Mouse (Mus musculus): ENCODE measurements around the gene Arfip1.
"Not testable (repeated sequence)": the region's sequence is repeated elsewhere in the genome, so short reads cannot be mapped to it uniquely, and the experiment has no call there.

Arfip1 gene

DNA sequence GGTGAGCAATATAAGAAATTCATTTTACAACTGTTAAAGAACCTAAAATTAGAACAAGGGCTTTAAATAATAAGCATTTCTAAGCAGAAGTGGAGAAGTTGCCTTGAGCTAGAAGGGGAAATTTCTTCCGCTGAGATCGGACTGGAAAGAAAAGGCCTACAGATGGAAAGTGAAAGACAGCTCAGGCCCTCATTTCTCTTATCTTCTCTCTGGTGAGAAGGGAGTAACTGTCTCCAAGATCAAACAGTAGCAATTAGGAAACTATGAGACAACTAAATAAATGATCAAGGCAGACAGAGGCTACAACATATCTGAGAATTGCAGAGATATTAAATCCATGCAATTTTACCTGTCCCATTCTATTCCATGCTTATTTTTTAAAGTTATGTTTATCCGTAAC is 11.9 kb downstream of the Arfip1 start:
- no peak for DNase-seq (ENCODE audit: low read depth, low spot score)

GRCm38 (mm10) chr3:84569587-84569986 is 12.8 kb downstream of the Arfip1 start:
- peak; percentile 46 for DNase-seq (ENCODE audit: low read depth, low spot score)

DNA sequence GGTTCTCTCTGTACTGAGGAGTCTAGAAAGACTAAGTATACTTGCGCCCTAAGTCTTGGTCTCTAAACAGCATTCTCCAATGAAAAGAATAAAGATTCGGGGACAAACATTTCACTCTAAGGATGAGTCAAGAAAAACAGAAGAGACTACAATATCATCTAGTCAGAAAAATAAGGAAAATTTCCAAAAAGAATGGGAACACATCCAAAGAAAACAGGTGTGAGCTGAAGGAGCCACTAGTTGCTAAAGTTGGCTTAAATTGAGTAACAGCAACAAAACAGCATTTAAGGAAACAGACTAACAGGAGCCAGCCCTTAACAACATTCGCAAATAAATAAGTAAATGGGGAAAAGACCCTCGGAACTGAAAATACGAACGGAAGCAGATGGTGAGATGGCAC is 13.9 kb downstream of the Arfip1 start:
- DNase-seq (ENCODE audit: low read depth, low spot score) = peak; percentile 50

DNA sequence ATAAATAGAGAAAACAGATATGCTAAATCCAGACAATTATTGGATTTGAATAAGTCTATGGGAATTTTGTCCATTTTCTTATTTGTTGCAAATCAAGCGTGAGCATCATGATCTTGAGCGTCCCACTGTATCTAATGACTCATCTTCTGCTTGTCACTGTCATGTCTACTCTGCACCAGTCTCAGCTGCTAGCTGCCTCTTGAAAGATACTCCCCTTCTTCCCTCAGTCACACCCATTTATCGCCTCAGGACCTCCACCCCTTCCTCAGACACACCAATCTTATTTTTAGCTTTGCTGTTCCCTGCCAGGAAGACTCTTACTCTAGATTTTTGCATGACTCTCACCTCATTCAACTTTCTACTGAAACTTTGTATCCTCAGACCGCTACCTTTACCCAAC is 19.0 kb downstream of the Arfip1 start:
- no peak for DNase-seq (ENCODE audit: low read depth, low spot score)

DNA sequence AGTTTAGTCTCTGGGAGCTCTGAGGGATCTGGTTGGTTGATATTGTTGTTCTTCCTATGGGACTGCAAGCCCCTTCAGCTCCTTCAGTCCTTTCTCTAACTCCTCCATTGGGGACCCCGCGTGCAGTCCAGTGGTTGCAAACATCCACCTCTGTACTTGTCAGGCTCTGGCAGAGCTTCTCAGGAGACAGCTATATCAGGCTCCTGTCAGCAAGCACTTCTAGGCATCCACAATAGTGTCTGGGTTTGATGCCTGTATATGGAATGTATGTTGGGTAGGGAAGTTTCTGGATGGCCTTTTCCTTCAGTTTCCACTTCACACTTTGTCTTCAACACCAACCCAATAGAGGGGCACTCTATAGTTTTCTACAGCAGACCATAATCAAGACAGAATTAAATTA is 19.5 kb downstream of the Arfip1 start:
- not testable (repeated sequence) for DNase-seq (ENCODE audit: low read depth, low spot score)

DNA sequence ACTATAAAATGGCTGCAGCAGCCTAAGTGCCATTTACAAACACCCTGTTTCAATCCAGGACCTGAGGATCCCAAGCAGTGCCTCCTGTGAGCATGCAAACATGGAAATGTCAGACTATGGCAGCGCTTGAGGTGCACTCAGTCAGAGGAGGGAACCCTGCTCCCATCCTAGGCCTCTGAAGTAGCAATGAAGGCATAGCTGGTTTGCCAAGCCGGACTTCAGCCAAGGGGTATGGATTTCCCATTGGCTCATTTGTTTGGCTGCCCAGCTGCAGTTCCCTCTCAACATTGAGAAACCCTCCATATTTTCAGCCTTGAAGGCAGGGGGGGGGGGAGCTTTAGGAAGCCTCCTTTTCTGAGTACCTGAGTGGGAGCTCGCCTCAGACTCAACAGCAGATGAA is 24.1 kb downstream of the Arfip1 start:
- DNase-seq (ENCODE audit: low read depth, low spot score) = no peak

DNA sequence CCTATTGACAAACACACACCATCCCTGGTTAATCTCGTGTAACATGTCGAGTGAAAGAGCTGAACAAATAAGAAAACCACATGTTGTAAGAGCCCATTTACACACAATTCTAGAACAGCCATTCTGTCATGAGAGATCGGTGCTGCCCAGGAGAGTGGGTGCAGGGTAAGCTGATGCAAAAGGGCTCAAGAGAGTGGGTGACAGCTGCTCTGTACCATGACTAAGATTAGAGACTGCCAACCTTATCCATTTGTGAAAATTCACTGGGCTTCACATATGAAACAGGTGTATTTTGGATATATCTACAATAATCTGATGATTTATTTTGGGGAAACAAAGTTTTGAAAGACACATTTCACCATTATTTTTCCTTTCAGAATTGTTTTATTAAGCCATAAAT is 26.6 kb downstream of the Arfip1 start:
- DNase-seq (ENCODE audit: low read depth, low spot score) = no peak

GRCm38 (mm10) chr3:84547177-84547576 is 35.2 kb downstream of the Arfip1 start:
- DNase-seq (ENCODE audit: low read depth, low spot score) = no peak

GRCm38 (mm10) chr3:84542450-84542849 is 40.0 kb downstream of the Arfip1 start:
- peak; percentile 79 for DNase-seq (ENCODE audit: low read depth, low spot score)

DNA sequence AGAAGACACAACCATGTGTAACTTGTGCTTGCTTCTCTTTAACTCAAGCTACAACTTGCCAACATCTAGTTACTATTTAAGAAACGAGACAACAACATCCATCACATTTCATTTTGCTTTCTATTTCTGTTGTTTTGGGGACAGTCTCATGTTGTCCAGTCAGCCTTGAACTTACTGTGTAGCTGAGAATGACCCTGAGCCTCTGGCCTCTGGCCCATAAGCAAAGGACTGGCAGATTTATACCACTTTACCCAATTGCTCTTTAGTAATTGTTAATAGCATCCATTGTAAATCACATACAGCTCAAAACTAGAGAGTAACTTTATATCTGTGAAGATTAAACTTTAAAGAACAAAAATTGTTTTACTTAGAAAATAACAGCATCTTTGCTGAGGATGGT is 40.5 kb downstream of the Arfip1 start:
- no peak for DNase-seq (ENCODE audit: low read depth, low spot score)

- no peak for DNase-seq (ENCODE audit: low read depth, low spot score)
These were observed 41.8 kb downstream of the Arfip1 start for GRCm38 (mm10) chr3:84540640-84541039.

DNA sequence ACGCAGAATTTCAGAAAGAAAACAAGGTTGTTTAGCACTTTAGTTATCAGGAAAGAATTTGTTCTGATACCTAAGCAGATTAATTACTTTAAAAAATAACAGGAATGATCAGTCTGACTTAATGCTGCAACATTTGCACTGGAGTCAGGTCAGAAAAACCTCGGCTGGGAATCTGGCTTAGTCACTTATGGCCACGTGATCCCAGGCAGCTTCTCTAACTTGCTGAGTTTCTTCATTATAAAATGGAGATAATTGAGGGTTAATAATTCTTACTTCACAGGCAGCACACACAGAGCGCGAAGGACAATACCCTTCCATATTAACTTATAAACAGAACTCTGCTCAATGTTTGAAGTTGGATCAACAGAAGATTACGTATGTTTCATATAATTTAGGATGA is 45.4 kb downstream of the Arfip1 start:
- DNase-seq (ENCODE audit: low read depth, low spot score) = peak; percentile 44

GRCm38 (mm10) chr3:84533227-84533626 is 49.2 kb downstream of the Arfip1 start:
- DNase-seq (ENCODE audit: low read depth, low spot score) = no peak

DNA sequence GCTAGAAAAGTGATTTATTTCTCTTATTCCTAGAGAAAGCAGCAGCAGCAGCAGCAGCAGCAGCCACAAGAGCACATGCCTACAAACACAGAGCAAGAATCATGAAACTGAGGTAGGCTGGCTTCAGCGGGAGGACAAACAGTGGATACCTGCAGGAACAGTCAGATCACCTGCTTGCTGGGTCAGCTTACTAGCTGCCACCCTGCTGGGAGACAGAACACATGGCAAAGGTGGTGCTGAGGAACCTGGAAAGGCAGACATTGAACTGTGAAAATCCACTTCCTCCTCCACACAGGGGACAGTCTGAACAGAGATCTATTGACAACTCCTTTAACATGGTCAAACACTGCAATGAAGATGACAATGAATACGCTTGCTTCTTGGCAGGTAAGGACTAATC is 53.4 kb downstream of the Arfip1 start:
- DNase-seq (ENCODE audit: low read depth, low spot score) = no peak

DNA sequence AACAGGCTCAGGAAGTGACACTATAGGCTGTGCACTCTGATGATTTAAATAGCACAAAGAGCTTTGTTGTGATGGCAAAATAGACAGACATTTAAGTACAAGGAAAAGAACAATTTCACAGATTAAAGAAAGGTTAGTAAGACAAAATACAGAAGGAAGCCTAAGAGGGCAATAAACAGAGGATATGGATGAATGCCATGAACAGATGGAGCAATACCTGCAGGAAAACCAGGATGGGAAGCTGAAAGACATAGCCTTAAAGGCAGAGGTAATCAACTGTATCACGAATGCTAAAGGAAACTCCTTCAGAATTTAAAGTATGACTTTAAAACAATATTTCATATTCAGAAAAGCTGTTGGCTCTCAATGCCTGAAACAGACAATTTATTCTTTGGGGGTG is 57.5 kb downstream of the Arfip1 start:
- no peak for DNase-seq (ENCODE audit: low read depth, low spot score)

DNA sequence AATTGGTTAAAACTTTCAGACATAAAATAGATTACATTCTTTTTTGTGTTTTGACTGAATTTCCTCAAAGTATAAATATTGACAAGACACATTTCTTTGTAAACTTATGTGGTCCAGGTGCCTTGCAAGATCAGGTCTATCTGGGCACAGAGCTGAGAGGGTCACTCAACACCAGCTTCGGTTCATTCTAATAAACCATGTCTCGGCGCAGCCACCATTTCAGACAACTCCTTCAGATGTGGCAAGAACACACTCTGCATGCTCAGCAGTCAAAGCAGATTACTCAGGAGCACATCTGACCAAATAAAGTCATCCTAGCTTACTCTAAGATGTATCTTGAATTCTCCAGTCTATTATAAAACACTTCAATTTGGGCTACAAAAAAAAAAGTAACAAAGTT is 66.3 kb downstream of the Arfip1 start:
- no peak for DNase-seq (ENCODE audit: low read depth, low spot score)

GRCm38 (mm10) chr3:84512774-84513515 is 69.5 kb downstream of the Arfip1 start:
- DNase-seq (ENCODE audit: low read depth, low spot score) = no peak

GRCm38 (mm10) chr3:84505193-84505592 is 77.2 kb downstream of the Arfip1 start:
- DNase-seq (ENCODE audit: low read depth, low spot score) = no peak

DNA sequence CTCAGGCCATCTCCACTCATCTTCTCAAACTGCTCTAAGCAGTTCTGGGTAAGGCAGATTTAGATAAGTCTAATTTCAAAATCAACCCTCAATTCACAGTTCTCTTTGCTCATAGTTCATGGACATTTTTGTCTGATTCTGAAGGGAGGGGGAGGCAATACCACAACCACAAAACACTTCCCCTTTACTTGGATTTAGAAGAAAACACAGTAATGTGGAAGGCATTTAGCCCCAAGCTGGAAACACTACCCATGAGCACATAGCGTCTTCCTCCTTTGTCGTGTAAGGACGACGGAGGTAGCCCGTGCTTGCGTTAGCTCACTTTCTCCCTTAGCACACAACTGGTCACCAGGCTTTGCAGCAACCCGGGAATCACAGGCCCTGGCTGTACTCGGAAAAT is 78.1 kb downstream of the Arfip1 start:
- no peak for DNase-seq (ENCODE audit: low read depth, low spot score)

GRCm38 (mm10) chr3:84502101-84502500 is 80.3 kb downstream of the Arfip1 start:
- peak; percentile 63 for DNase-seq (ENCODE audit: low read depth, low spot score)

- no peak for DNase-seq (ENCODE audit: low read depth, low spot score)
These were observed 81.9 kb downstream of the Arfip1 start for GRCm38 (mm10) chr3:84500491-84500890.

GRCm38 (mm10) chr3:84497718-84498117 is 84.7 kb downstream of the Arfip1 start:
- no peak for DNase-seq (ENCODE audit: low read depth, low spot score)

- no peak for DNase-seq (ENCODE audit: low read depth, low spot score)
These were observed 89.8 kb downstream of the Arfip1 start for GRCm38 (mm10) chr3:84492657-84493056.

DNA sequence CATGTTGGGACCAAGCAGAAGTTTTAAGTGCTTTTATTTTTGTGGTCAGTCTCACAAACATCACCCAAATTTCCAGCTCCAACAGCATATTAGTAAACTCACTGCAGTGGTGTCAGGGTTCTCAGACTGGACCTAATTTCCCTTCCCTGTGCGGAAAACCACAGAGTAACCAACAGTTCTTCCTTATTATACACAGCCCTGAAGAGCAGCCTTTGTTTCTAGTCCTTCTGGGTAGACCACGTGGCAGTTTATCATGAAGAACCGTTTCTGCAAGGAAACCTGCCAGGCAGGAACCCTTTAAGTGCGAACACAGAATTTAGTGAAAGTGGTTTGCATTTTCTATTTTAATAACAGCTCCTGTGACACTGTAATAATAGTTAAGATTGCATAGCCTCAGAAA is 90.3 kb downstream of the Arfip1 start:
- DNase-seq (ENCODE audit: low read depth, low spot score) = no peak
